24 mouse cellular contexts compared by ENCODE assay signal in genomic region chr16:65458234-65458633, GRCm38 (mm10).
A peak's percentile ranks its signal among the peaks of the same experiment; 100 is the strongest.
DNase-seq lines count a peak whose midpoint lies in the region; ATAC-seq lines count a peak whose summit lies in the region.
"Had no signal": no experiment of that assay in that cellular context is flagged by ENCODE, and none has a peak within 500 bp of the region (broad histone marks: within the 10 kb centered on the region; RNA-seq: fewer than 3 reads in every experiment).

No protein-coding gene starts in this region.

- intact Hi-C loops in left cerebral cortex, postnatal 10 days (cut with DNase I) = no loop called here

- peak; percentile 5 for DNase-seq in A20 (ENCODE audit: low read depth, low spot score)
- peak; percentile 2 for DNase-seq in splenic B cell, adult 2 months (ENCODE audit: low read depth, low spot score)
- no peak for DNase-seq in layer of hippocampus, adult 18-20 months (ENCODE audit: low spot score in 2 of 2)
- no peak for DNase-seq in lung, postnatal 25 days (ENCODE audit: low spot score)
- no peak for DNase-seq in left cerebral cortex, postnatal 10 days (ENCODE audit: extremely low spot score in 1 of 2, low spot score in 2 of 2)
- DNase-seq: adrenal gland, postnatal 10 days; adrenal gland, postnatal 36 days; cerebellum, adult 11 months; cerebellum, adult 2 months; cerebellum, adult 9-11 months; cerebellum, postnatal 25 days; embryo, embryonic 11 days; gastrocnemius, postnatal 25 days; heart, adult 2 months had no signal

- H3K27me3 ChIP-seq in splenic B cell, adult 2 months (ENCODE audit: control insufficient read depth, insufficient read depth, low read length, poor library complexity, severe bottlenecking) = no peaks in the 10 kb centered on the region
- H3K27me3 ChIP-seq: embryonic facial prominence, embryonic 13.5 days; forebrain, embryonic 13.5 days; hindbrain, embryonic 12.5 days; hindbrain, embryonic 15.5 days had no signal

- H3K36me3 ChIP-seq in splenic B cell, adult 2 months (ENCODE audit: control insufficient read depth, insufficient read depth, low read length, poor library complexity, severe bottlenecking) = no peaks in the 10 kb centered on the region
- H3K36me3 ChIP-seq: embryonic facial prominence, embryonic 10.5 days; embryonic facial prominence, embryonic 13.5 days; G1E; hindbrain, embryonic 12.5 days; hindbrain, embryonic 15.5 days had no signal

- ATAC-seq in common myeloid progenitor, adult 5-6 weeks (replicated peaks; ENCODE audit: low read depth, poor library complexity, severe bottlenecking) = peak; percentile 58
- ATAC-seq in megakaryocyte, adult 5-6 weeks (ENCODE audit: poor library complexity, severe bottlenecking) = peak; percentile 94
- ATAC-seq: forebrain, embryonic 13.5 days; forebrain, embryonic 16.5 days; Patski had no signal

Comparison
In these comparisons a context has a peak if more than half of its experiments do, and no peak if none do; other contexts are left out.
1. DNase-seq: peak in A20 (single experiment) and splenic B cell, adult 2 months (single experiment); none in layer of hippocampus, adult 18-20 months (0 of 2), lung, postnatal 25 days (single experiment) and left cerebral cortex, postnatal 10 days (0 of 2).